Mouse (Mus musculus) spleen, adult 18-20 months (tissue): ENCODE data around the gene Lima1.

ENCODE experiments used
- DNase-seq, 2 experiments: peaks; one replicate each; pipeline ENCODE4 v3.0.0; 2022; ENCODE audit warnings: mixed read lengths in 2 of 2

Lima1 gene

DNA sequence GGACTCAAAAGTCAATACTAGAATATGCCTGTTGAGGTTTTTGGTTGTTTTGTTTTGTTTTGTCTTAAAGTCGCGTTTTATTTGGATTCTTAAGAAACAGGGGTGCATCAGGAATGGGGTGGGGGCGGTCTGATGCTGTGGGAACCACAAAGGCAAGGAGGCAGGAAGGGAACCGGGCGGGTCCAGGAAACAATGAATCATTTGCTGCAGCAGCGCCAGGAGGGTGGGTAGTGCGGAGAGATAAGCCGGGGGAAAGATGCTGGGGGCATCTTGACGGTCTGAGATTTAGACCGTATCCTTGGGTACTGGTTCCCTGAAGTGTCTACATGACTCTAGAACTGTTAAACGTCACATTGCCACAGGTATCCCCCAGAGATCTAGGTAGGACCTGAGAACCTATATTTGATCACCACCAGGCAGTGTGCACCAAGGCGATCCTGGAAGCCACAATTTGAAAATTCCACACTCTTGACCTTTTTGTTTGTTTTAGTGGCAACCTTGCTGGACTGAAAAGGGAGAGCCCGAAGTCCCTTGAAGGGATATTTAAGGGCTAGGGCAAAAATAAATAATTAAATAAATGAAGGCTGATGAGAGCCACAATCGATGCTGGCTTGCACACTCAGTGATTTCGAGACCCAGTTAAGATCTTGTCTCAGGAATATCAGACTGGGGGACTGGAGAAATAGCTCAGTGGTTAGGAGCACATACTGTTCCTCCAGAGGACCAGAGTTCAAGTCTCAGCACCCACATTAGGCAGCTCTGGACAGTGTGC is 8.6 kb downstream of the Lima1 start:
- no peak for DNase-seq

- DNase-seq = no peak
These were observed 9.3 kb downstream of the Lima1 start for GRCm38 (mm10) chr15:99865942-99866341.

DNA sequence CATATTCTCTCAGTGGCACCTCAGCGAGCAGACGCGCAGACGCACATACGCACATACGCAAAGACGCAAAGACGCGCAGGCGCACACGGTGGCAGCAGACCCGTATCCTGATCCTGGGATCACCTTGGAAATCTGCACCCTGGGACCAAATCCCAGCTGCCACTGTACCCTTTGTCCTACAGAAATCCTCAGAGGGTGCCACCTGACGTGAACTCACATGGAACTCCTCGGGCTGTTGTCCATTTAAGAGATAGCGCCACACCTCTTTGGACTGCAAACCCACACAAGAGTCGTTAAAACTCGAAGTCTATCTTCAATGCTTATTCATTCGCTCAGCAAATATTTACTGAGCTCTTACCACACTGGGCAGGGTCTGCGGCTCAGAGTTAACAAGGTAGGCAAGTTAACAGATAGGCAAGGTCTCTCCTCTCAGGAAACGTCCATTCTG is 9.7 kb downstream of the Lima1 start:
- DNase-seq = no peak

- no peak for DNase-seq
These were observed 10.2 kb downstream of the Lima1 start for GRCm38 (mm10) chr15:99865046-99865445.

DNA sequence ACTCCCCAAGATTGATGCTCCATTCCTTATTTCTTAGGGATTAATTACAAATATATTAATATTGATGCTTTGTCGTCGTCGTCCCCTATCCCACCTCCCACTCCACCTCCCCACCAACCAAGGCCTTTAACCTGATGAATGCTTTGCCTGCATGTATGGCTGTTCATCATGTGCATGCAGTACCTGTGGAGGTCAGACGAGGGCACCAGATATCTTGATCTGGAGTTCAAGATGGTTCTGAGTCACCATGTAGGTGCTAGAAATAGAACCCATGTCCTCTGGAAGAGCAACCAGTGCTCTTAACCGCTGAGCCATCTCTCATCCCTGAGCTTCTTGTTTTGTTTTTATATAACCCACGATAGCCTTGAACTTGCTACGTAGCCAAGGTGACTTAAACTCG is 11.5 kb downstream of the Lima1 start:
- no peak for DNase-seq

GRCm38 (mm10) chr15:99863358-99863757 is 11.9 kb downstream of the Lima1 start:
- no peak for DNase-seq

DNA sequence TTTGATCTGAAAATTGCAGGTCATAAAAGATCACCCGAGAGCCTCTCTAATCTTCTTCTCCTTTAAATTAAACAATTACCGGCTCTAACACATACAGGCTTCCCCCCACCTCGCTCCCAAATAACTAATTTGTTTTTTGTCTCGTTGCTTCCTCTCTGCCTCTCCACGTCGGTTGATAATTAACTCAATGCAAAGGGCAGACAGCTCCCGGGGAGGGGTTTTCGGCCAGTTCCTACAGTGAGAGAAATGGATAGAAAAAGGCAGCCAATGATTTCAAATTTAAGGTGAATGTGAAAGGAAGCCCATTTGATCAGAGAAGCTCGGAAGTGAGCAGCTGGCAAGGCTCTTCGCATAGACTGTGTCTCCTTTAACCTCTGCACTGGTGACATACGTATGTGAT is 12.8 kb downstream of the Lima1 start:
- no peak for DNase-seq

DNA sequence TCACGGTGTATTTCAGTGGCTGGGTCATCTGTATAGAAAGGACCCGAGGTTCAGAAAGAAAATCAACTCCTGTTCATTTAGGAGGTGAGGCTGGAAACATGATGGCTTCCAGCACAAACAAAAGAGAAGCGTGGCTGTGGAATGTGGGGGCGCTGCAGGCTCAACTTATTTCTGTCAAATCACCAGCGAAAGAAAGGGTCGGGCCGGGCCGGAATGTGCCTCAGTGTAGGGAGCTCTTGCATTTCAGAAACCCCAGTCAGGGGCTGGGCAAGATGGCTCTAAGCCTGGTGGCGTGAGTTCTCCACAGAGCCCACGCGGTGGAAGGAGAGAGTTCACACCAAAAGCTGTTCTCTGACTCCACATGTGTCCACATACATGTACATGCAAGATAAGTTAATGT is 13.3 kb downstream of the Lima1 start:
- DNase-seq = no peak

DNA sequence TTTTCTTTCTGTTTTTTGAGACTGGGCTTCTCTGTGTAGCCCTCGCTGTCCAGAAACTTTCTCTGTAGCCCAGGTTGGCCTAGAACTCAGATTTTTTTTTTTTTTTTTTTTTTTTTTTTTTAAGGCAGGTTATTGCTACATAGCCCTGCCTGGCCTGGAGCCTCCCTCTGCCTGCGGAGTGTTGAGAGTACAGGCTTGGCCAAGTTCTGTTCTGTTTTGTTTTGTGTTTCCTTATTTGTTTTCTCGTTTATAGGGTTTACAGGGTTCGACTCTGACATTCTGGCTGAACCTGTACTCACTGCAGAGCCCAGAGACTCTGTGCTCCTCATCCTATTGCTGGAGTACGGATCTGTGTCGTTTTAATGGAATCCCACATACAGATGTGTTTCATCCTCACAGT is 13.7 kb downstream of the Lima1 start:
- DNase-seq = no peak

GRCm38 (mm10) chr15:99859644-99860392 is 15.4 kb downstream of the Lima1 start:
- DNase-seq = no peak

DNA sequence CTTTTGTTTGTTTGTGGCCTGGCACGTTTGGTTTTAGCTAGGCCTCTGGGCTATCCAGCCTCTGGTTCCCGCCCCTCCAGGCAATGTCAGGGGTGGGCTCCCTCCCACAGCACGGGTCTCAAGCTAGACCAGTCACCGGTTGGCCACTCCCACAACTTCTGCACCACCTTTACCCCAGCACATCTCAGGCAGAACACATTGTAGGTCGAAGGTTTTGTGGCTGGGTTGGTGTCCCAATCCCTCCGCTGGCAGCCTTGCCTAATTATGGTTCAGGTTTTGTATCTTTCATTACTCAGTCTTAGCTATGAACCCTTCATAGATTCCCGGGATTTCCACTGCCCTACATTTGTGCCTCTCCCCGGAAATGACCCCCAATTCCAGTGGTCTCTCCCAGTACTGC is 17.8 kb downstream of the Lima1 start:
- no peak for DNase-seq

- DNase-seq = no peak
These were observed 20.1 kb downstream of the Lima1 start for GRCm38 (mm10) chr15:99855119-99855518.

DNA sequence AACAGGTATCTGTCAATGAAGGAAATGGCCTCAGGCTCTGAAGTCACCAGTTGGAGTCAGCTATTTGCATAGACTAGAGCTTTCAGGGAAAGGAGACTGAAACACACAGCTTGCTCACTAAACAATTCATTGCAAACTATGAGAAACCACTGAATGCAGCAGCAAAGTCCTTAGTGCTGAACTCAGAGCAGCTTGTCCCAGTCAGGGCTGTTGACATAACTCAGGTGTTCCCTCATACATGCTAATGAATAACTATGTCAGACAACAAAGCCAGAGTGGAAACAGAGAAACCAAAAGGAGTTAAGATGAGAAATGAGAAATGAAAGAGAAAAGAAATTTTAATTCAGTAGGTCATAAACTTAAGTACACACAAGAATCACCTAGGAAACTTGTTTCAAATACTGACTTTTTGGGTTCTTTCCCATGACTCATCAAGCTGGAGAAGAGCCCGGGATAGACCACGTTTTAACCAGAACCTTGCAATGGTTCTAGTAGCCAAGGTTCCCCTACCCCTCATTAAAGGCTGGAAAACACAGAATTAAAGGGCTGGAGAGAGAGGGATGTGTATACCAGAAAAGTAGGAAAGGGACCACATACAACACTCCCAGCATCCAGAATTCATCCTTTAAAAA is 22.5 kb downstream of the Lima1 start:
- DNase-seq = no peak

DNA sequence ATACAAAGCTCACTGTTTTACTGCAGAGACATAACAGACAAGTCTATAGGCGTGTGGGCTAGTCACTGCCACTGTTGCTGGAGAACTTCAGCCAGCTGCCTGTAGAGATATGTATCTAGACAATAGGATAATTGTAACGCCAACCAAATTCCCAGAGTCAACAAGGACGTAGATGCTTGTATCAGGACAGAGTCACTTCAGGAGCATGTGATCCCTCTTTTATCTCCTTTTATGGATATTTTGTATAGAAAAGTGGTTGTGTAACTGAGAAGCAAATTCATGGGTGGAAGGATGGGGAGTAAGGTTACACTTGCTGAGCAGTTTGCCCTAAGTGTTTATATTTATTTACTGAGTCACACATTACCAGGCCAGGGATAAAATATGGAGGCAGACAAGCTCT is 25.0 kb downstream of the Lima1 start:
- DNase-seq = no peak

DNA sequence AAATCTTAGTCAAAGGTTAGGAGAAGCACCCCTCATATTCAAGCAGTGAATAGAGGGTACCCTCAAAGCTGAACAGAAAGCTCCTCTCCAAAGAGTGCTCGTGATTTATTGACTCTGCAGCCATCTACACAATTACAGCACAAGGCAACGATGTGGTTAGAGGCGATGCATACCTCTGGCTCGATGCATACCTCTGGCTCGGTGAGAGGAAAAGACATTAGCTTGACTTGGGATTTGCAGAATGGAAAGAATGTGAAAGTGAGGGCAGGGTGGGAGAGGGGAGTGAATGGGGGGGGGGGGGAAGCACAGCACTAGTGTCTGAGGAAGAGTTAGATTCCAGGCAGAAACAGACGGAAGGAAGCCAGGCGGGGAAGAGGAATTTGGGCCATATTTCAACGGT is 27.3 kb downstream of the Lima1 start:
- no peak for DNase-seq

GRCm38 (mm10) chr15:99847207-99847881 is 27.9 kb downstream of the Lima1 start:
- DNase-seq = no peak

DNA sequence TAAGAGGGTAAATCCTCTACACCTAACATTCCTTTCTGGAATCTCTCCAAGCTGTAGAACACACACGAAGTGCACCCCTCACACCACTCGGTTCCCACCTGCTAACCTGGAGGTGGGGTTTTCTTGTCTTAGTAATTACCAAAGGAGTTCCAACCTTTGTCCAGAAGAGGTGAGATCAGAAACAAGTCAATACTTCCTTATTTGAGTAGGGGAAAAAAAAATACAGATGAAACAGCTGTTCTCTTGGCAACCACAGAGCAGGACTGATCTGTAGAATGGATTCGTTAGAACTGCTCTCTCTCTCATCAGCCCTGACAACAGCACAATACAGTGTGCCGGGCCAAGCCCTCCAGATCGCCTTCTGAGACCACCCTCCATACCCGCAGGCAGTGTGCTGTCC is 28.6 kb downstream of the Lima1 start:
- no peak for DNase-seq

GRCm38 (mm10) chr15:99843856-99844255 is 31.4 kb downstream of the Lima1 start:
- no peak for DNase-seq

- no peak for DNase-seq
These were observed 35.3 kb downstream of the Lima1 start for GRCm38 (mm10) chr15:99839910-99840309.

DNA sequence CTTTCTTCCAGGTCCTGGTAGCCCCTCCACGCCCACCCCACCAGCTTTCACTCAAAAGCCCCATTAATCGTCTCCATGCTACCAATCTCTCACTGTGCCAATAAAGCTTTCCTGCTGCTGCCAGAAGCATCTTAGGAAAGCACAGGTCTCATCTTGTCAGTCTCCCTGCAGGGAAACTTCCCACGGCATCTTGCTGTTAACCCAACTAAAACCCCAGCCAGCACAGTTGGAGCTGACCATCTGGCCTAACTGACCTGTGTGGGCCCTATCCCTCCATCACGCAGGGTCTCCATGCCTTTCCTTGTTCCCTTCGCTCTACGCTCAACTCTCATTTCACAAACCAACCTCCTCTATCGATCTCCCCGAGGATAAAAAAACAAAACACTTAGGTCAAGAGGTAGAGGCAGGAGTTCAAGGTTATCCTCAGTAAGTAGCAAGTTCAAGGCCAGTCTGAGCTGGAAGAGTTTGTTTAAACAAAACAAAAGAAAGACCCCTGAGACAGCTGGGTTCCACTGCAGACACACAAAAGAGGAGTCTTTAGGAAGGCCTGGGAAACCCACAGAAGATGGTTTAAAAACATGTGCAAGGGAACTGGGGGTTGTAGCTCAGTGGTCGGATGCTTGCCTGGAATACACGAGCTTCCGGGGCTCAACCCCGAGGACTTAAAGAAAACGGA is 36.0 kb downstream of the Lima1 start:
- no peak for DNase-seq

DNA sequence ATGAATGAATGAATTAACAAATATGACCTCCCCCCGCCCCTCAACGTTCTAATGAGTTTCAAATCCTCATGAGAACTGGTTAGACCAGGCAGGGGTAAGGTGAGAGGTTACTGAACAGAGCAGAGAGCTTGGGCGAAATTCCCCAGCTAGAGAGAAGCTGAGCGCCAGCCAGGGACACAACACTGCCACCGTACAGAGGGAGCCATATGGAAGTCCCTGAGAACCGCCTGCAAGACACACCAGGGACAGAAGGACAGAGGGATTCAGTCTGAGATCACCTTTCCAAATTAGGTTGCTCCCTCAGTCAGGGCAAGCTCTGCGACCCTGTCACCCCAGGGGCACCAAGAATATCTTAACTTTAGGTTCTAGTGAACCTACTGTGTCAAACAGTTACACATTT is 37.7 kb downstream of the Lima1 start:
- no peak for DNase-seq

GRCm38 (mm10) chr15:99835191-99835590 is 40.1 kb downstream of the Lima1 start:
- DNase-seq = no peak

- no peak for DNase-seq
These were observed 40.6 kb downstream of the Lima1 start for GRCm38 (mm10) chr15:99834681-99835080.
